Mouse (Mus musculus) induced T-regulatory cell, adult 2 months (primary cell): ENCODE measurements around the gene Kantr.
"Not testable (repeated sequence)": the region's sequence is repeated elsewhere in the genome, so short reads cannot be mapped to it uniquely, and the experiment has no call there.

Experiments
- DNase-seq: peaks from one replicate; pipeline ENCODE4 v3.0.0-alpha.2; 2012; ENCODE audit warnings: low read depth

Gene Kantr

GRCm38 (mm10) chrX:152326996-152327688 is at the start of gene Kantr:
Gene Kantr (minus strand): TSS chrX:152327495.
- DNase-seq = peak; percentile 87

- DNase-seq = no peak
Observed at GRCm38 (mm10) chrX:152368397-152369273, 41.3 kb upstream of the Kantr start, which contains the start of gene Gpr173. Gene Gpr173 (minus strand): TSS chrX:152368704.

- no peak for DNase-seq
Observed at GRCm38 (mm10) chrX:152368054-152368396, 40.7 kb upstream of the Kantr start.

GRCm38 (mm10) chrX:152366418-152366817 is 39.1 kb upstream of the Kantr start:
- DNase-seq = no peak

DNA sequence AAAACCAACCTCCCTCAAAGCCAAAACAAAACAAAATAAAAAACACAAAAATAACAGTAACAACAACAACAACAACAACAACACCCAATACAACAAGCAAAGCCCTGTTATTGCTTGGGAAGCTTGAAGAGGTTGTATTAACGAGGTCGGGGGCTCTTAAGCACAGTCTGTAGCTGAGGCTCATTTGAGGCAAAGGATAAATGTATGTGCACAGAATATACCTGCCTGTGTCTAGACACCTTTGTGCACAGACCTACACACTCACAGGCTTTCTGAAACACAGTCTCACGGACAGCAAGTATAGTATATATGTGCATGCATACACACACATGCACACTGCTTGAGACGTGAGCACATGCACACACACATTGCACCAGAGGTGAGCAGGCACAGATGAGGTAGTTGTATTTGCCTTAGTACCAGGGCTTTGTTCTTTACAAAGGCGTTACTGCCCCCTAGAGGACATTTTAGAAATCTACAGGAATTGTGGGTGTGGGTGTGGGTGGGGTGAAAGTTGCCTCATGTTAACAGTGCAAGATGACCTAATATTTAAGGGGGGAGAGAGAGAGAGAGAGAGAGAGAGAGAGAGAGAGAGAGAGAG is 25.4 kb upstream of the Kantr start:
- peak; percentile 81 for DNase-seq

- DNase-seq = no peak
Observed at GRCm38 (mm10) chrX:152347041-152347440, 19.7 kb upstream of the Kantr start.

DNA sequence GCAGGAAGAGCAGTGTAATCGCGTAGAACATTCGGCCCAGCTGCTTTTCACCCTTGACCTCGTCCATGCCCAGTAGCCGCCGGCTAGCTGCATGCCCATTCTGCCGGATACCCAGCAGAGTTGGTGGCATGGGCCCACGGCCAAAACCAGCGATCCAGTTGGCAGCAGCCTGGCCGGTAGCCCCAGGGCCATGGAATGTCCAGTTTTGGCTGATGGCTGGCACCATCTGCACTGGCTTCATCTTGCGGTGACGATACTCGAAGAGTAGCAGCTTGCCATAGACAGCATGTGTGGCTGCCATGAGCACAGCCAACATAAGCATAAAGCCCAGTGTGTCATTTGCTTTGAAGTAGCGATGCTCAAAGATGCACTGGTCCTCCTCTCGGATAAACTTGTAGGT is 19.3 kb upstream of the Kantr start:
- DNase-seq = no peak

GRCm38 (mm10) chrX:152342903-152343302 is 15.6 kb upstream of the Kantr start:
- DNase-seq = no peak

DNA sequence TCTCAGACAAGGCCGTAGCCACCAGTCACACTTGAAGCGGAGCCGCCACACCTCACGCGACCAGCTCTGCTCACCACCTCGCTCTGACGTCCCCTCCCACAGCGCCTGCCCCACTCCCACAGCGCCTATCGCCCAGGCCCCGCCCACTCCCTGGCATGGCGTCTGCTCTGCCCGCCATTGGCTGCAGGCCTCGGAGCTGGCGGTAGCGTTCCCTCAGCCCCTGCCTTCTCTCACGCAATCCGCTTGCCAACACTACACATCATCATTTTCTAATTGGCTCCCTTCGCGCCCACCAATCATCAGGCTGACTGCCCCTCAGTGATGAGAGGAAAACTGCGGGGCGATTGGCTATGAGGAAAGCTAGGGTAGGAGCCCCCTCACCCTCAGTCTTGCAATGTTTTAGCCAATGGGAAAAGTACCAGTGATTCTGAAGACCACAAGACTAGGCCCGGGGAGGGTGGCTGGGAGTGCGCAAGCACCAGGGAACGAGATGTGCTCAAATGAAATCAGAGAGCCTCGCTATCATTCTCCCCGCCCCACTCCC is 15.1 kb upstream of the Kantr start, which contains the start of gene Tspyl2:
Gene Tspyl2, minus strand, starts transcription at position 68 of the 544 bp plus-strand sequence.
- DNase-seq = peak; percentile 92

GRCm38 (mm10) chrX:152341496-152341895 is 14.2 kb upstream of the Kantr start:
- DNase-seq = no peak

GRCm38 (mm10) chrX:152336546-152337332 is 9.4 kb upstream of the Kantr start:
- DNase-seq = peak; percentile 92

DNA sequence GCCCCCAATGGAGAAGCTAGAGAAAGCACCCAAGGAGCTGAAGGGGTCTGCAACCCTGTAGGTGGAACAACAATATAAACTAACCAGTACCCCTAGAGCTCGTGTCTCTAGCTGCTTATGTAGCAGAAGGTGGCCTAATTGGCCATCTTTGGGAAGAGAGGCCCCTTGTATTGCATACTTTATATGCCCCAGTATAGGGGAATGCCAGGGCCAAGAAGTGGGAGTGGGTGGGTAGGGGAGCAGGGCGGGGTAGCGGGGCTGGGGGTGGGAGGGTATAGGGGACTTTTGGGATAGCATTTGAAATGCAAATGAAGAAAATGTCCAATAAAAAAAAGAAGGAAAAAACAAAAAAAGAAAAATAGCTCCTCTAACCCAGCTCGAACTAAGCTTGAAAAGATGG is 8.8 kb upstream of the Kantr start:
- not testable (repeated sequence) for DNase-seq

DNA sequence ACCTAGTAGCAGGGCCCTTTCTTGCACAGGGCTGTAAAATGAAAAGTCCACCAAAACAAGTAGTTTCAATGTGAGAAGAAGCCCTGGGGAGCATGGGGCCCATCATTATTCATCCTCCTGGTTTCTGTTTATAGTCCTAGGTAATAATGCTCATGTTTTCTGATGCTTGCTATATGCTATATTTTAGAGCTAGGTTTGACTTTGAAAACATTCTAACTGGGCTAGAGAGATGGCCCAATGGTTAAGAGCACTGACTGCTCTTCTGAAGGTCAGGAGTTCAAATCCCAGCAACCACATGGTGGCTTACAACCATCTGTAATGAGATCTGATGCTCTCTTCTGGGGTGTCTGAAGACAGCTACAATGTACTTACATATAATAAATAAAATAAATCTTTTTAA is 2.1 kb upstream of the Kantr start:
- not testable (repeated sequence) for DNase-seq

- DNase-seq = no peak
Observed at GRCm38 (mm10) chrX:152327689-152328052, 376 bp upstream of the Kantr start.

- peak; percentile 29 for DNase-seq
Observed at GRCm38 (mm10) chrX:152323584-152323983, 3.7 kb downstream of the Kantr start.

GRCm38 (mm10) chrX:152322776-152323175 is 4.5 kb downstream of the Kantr start:
- no peak for DNase-seq

GRCm38 (mm10) chrX:152320535-152320934 is 6.8 kb downstream of the Kantr start:
- DNase-seq = no peak

DNA sequence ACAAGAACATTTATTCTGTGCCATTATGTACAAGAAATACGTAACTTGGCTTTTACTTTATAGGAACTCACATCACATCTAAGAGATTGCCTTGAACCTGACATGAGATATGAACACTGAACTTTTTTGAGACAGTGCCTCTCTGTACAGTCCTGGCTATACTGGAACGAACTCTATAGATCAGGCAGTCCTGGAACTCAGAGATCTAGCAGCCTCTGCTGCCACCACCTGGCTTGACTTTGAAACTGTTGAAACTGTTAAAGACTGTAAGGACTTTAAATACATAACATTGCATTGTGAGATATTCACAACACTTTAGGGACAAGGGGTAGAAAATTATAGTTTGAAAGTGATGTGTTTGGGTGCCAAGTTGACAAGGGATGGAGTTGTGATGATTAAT is 19.4 kb downstream of the Kantr start:
- peak; percentile 35 for DNase-seq

- DNase-seq = no peak
Observed at GRCm38 (mm10) chrX:152307371-152307770, 19.9 kb downstream of the Kantr start.

DNA sequence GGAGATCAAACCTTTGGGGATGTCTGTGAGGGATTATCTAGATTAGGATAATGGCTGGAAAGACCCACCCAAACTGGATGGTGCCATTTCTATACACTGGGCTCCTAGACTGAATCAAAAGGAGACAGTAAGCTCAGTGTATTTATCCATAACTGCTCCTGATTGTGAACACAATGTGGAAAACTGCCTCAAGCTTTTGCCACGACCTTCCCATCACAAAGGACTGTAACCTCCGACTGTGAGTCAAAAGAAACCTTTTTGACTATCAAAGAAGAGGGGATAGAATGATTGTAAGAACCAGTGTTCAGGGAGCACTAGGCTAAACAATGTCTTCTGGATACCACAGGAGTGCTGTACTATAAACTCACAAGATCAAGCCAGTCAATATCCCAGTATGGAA is 21.1 kb downstream of the Kantr start:
- no peak for DNase-seq

DNA sequence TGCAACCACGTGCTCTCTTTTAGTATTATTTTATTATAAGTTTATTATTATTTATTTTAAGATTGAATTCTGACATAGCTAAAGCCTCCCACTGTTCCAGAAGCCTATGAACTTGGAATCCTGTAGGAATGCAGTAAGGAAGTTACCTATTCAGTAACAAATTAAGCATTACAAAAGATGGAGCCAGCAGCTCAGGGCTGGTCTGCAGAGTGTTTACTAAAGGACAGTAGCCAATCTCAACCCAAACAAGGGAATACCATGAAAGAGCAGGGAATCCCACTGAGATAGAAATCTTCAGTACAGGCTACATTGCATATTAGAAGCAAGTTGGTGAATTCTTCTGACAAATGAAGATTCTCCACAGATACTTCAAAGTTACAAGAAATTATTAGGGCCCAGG is 40.3 kb downstream of the Kantr start:
- DNase-seq = not testable (repeated sequence)

DNA sequence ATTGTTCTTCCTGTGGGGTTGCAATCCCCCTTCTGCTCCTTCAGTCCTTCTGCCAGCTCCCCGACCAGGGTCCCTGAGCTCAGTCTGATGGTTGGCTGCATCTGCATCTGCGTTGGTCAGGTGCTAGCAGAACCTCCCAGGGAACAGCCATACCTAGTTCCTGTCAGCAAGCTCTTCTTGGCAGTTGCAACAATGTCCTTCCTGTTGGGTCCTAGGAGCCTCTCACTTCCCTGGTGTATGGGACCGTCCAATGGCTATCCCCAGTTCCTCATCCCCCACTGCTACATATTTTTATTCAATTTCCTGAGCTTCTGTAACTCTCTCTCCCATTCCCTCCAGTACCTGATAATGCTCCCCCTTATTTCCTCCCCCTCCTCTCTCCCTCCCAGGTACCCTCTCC is 42.5 kb downstream of the Kantr start:
- no peak for DNase-seq
